Mouse (Mus musculus) leukemia stem cell, adult 10-12 weeks (primary cell): ENCODE data around the gene Mxd1. TPM values are rescaled to one million over a fixed set of nuclear protein-coding genes. Genes with fewer than 3 reads are reported as not detected.

Source experiments
- polyA plus RNA-seq: library from polyadenylated mRNA; stranded (reverse); fragments of >175 nt; gene quantifications from 2 replicates; pipeline ENCODE4 v1.2.3, GENCODE M21; 2012; ENCODE audit warnings: low replicate concordance

Mxd1 gene
- polyA plus RNA-seq = 16.8 and 22.0 TPM in 2 replicates

GRCm38 (mm10) chr6:86668580-86669239 is at the start of gene Mxd1:
Gene Mxd1, minus strand, starts transcription at chr6:86669161.

GRCm38 (mm10) chr6:86683872-86684654 is 15.1 kb upstream of the Mxd1 start, which contains the start of gene Snrnp27:
Gene Snrnp27, minus strand, starts transcription at chr6:86684522.

GRCm38 (mm10) chr6:86627946-86628345 is 41.0 kb downstream of the Mxd1 start, which contains the start of gene Asprv1:
Gene Asprv1, plus strand, starts transcription at chr6:86628164.

Other genes starting within 250 kb of the Mxd1 start
- not detected in 2 replicates for gene Gm44790, start 242.5 kb downstream of the Mxd1 start, polyA plus RNA-seq
- gene C87436, start 230.8 kb downstream of the Mxd1 start, polyA plus RNA-seq = 4.3 and 8.0 TPM in 2 replicates
- 933 and 1,241 TPM in 2 replicates for gene Pcbp1, start 142.8 kb downstream of the Mxd1 start, polyA plus RNA-seq
- gene Asprv1, start 41.0 kb downstream of the Mxd1 start, polyA plus RNA-seq = 0.63 TPM in 1 of 2 replicates, not detected in the other
- gene Snrnp27, start 15.4 kb upstream of the Mxd1 start, polyA plus RNA-seq = 53.4 and 119 TPM in 2 replicates
- 17.7 and 27.9 TPM in 2 replicates for gene Gmcl1, start 64.2 kb upstream of the Mxd1 start, polyA plus RNA-seq
- 0.66 and 3.9 TPM in 2 replicates for gene Anxa4, start 124.4 kb upstream of the Mxd1 start, polyA plus RNA-seq
- gene Aak1, start 180.4 kb upstream of the Mxd1 start, polyA plus RNA-seq = 23.7 and 33.7 TPM in 2 replicates